Mouse (Mus musculus) cerebellum, postnatal 14 days (tissue): ENCODE measurements around the gene Zbtb4.

Source experiments
- DNase-seq, 2 experiments: peaks; one replicate each; pipeline ENCODE4 v3.0.0; 2021; ENCODE audit warnings: mixed read lengths in 2 of 2

Zbtb4 gene

DNA sequence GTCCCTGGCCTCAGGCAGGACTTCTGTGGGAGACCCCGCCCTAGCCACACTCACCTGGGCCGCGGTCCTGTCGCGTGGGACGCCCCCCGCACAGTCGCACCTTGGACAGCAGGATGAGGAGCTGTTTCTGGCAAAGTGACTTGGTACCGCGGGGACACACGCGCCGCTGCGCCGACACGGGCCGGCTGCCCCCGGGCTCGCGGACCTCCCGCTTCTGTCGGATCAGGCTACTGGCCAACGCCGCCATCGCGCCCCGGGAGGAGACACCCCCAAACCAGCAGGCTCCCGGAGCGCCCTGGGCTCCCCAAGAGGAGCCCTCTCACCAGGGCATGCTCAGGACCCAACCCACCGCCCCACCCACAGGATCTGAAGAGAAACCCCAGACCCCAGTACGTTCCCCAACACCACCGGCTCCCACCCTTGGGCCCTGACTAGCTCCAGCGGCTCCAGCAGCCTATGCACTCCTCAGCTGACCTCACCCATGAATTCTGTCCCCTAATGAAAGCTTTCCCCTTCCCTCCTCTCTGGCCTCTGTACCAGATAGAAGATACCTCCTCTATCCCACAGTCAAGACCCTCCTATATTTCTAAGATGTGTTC lies 35.8 kb downstream of the Zbtb4 start, which contains the start of gene Fgf11:
Gene Fgf11 (minus strand): TSS at position 479 of the 599 bp plus-strand sequence.
- DNase-seq = peak in 1 of 2 experiments; percentile 30

DNA sequence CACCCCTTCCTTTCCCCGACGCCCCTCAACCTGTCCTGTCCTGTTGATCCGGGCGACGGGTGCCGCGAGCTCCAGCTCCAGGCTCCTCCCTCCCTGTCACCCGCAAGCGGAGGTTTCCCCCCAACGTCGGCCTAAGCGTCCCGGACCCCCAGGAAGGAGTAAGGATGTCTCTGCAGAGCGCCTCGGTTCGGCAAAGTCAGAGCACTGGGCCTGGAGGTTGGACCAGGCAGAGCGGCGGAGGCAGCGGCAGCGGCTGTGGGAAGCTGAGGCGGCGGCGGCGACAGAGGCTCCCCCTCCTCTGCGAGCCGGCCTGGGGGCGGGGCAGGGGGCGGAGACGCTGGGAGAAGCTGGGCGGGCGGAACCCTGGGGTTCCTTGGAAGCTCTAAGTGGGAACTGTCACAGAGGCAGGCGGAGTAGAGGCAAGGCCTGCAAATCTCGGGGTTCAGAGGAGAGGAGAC lies 37.0 kb downstream of the Zbtb4 start:
- DNase-seq = peak; percentile 84 to 85

GRCm38 (mm10) chr11:69803328-69803727 lies 37.6 kb downstream of the Zbtb4 start:
- DNase-seq = no peak

DNA sequence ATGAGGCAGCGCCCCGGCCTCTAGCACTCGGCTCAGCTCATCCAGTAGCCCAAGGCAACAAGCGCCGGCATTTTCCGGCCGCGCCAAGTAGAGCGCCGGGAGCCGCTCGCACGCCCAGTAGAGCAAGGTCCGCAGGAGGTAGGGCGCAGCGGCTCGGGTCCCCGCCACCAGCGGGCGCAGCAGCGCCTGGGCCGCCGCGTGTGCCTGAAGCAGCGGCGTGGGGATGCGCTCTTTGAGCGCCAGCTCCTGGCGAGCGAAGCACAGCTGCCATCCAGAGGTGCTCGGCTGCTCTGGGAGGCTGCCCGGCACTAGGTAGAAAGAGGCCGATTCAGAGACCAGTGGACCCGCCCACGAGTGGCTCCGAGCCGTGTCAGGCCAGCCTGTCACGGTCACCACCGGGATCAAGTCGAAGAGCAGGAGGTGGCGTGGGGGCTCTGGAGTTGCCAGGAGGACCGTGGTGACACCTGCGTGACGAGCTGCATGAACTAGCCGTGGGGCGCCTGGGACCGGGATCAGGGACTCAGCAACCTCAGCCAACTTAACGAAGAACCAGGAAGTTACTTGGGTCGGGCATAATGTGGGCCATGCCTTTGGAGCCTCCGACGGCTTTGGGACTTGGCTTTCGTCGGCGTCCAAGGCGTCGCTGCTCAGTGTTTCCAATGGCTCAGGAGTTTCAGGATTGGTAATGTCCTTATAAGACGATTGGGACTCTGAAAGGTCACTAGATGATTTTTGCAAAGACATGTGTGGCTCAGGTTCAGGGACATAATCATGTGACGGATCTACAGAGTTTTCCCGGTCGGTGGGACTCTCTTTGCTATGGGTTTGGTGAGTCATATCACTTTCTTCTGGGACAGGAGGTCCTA lies 38.3 kb downstream of the Zbtb4 start:
- DNase-seq = peak in 1 of 2 experiments; percentile 65

DNA sequence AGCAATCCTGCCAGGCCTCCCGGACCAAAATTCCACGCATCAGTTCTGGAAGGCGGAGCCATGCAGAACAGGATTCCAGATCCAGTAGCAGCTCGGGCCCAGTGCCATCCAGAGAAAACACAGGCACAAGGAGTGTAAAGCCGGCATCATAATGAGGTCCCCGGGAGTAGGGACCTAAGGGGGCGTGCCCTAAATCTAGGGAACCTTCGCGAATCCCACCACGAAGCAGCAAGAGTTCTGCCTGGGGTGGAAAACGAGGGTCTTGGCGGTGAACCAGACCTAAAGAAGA lies 38.9 kb downstream of the Zbtb4 start:
- peak in 1 of 2 experiments; percentile 49 for DNase-seq

DNA sequence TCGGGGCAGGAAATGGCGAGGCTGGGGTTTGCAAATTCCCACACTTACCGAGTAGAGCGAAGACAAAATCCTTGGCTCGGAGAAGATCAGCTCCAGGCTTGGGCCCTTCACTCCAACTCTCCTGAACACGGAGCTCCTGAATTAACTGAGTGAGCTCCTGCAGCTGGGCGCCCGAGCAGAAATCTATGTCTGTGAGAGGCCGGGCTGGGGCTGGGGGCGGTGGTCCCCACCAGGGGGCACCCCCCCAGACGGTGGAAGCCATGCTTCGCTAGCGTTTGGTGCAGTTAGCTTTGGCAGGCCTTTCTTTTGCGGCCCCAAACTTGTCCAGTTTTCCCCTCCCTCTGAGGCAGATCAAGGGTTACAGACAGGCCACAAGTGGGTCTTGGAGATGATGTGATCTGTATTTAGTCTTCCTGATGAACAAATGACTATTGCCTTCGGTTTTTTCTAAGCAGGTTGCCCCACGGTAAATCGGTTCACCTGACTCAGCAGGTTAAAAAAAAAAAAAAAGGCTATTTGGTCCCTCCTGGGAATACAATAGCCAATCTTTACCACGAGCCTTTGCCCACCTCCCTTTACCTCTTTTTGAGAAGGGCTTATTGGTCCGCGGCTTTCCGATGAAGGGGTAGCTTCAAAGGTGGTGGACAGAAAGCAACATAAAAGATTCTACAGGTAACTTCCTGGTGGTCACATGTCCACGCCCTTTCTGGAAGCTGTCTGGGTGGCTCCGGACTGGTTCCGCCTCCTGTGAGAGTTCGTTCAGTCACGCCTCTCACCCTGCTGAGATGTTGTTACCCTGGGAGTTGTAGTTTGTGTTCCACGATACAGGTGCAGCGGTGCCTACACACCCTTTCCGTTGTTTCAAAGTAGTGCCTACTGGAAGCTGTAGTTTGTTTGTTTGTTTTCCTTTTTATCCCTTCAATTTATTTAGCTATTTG lies 39.5 kb downstream of the Zbtb4 start, which contains the start of gene Tmem102:
Gene Tmem102 (minus strand): TSS at position 653 of the 938 bp plus-strand sequence.
- no peak for DNase-seq

- DNase-seq = no peak
Measured at GRCm38 (mm10) chr11:69806378-69806777, 40.7 kb downstream of the Zbtb4 start.

- DNase-seq = no peak
Measured at GRCm38 (mm10) chr11:69807641-69808040, 41.9 kb downstream of the Zbtb4 start.

- no peak for DNase-seq
Measured at GRCm38 (mm10) chr11:69810280-69810679, 44.6 kb downstream of the Zbtb4 start.

- no peak for DNase-seq
Measured at GRCm38 (mm10) chr11:69815155-69815554, 49.4 kb downstream of the Zbtb4 start, which contains the start of gene Gm39566. Gm39566 (minus strand) TSS chr11:69815298.

- no peak for DNase-seq
Measured at GRCm38 (mm10) chr11:69816520-69816919, 50.8 kb downstream of the Zbtb4 start.

DNA sequence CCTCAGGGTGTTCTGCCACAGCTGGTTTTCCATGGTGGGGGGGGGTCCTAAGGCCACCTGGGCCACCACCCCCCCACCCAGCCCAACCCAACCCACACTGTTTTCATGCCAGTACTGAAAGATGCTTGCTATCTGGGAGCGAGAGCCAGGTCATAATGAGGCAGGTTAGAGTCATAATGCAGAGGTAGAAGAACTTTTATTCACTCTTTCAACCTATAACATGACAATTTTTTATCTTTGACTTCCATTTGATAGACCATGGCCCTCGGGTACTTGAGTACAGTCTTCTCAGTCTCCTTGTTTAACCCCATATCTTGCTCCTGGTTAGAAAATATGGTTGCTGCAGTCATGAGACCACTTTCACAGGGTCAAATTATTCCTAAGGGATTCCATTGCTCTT lies 52.7 kb downstream of the Zbtb4 start, which contains the start of gene Spem2:
Gene Spem2 (minus strand): TSS at position 101 of the 400 bp plus-strand sequence.
- no peak for DNase-seq

DNA sequence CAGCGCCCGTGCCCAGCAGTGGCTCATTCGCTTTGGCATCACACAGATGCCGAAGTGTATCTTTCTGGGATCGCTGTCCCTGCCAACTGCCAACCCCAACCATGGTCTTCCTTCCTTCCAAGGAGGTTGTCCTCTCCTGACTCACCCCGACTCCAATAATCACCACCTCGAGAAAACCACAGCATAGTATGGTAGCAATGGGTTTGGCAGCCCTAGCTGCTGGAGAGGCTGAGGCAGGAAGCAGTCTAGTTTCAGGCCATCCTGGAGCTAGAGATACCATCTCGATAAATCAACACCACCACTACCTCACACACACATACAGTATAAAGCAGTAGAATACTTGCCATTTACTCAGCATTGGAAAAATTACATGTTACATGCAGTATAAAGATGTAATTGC lies 53.2 kb downstream of the Zbtb4 start:
- no peak for DNase-seq

DNA sequence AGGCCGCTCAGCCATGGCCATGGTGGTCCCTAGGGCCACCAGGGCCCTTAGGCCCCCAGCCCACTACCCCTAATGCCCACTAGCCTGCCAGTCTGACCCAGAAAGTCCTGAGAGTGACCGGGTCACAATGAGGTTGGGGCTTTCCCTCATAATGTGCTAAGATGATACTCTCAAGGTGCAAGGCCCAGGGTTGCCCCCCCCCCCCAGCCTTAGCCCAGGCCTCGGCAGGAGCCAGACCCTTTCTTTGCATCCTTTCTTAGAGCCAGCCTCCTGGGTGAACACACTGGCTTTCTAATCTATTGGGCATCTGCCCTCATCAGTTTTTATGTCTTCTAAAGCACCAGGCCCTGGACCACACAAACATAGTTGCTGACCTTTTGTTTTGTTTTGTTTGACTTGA lies 56.4 kb downstream of the Zbtb4 start, which contains the start of gene Spem1:
Gene Spem1 (minus strand): TSS at position 101 of the 400 bp plus-strand sequence.
- DNase-seq = no peak

DNA sequence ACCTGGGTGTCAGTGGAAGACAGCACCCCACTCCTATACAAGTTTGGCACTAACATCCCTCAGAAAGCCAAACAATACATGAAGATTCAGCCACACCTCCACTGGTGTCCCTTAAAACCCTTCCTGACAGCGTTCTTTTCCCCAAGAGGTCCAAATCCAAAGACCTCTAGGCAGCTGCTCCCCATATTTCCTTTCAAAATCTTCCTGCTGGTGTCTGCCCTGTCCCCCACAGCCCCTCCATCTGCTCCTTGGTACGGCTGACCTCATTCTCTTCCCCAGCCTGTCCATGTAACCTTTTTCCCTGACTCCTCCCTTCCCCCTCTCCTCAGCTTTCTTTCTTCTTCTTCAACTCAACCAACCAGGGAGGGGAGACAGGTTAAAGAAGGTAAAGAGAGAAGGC lies 57.7 kb downstream of the Zbtb4 start:
- DNase-seq = peak in 1 of 2 experiments; percentile 46

DNA sequence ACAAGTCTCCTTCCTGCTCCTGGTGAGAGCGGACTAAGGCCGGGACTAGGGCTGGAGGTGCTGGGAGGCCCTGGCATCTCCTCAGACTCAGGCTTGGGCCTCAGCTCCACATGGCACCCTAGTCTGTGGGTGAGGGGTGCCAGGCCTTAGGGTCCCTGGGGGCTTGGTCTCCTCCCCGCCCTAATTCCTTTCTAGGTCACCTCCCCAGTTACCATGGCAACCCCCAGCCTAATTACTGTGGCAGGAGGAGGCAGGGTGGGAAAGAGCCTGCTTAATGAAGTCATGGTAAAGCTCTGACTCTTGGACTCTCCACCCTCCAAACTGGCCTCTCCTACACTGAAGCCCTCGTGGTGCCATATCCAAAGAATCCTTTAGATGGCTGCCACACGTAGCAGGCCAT lies 63.1 kb downstream of the Zbtb4 start:
- DNase-seq = peak in 1 of 2 experiments; percentile 57

- peak in 1 of 2 experiments; percentile 32 for DNase-seq
Measured at GRCm38 (mm10) chr11:69833554-69833953, 67.8 kb downstream of the Zbtb4 start.
